Mouse (Mus musculus) liver, embryonic 14.5 days (tissue): ENCODE measurements around the gene Ick. TPM values are rescaled to one million over a fixed set of nuclear protein-coding genes. Genes with fewer than 3 reads are reported as not detected.

Experiments used
- ATAC-seq: fragments of 200-750 bp; cut with Nextera tagmentation; 2 replicates; pipeline ENCODE4 v1.8.0; 2017; ENCODE audit warnings: moderate number of reproducible peaks, mild to moderate bottlenecking, moderate library complexity; ENCODE audit not compliant: insufficient read depth
- DNase-seq, 3 experiments: peaks; one replicate each; pipeline ENCODE4 v3.0.0-alpha.2; 2012 to 2013; ENCODE audit warnings: low read depth in 3 of 3, low spot score in 3 of 3
- H3K27ac ChIP-seq: fragments of 300-500 bp; sonication (generic); 2 replicates; pipeline ENCODE4 v1.5.1; 2014; ENCODE audit warnings: moderate library complexity, mild to moderate bottlenecking, control low read depth, inconsistent platforms
- H3K27me3 ChIP-seq: fragments of 300-500 bp; sonication (generic); 2 replicates; pipeline ENCODE4 v1.6.1; 2014; ENCODE audit warnings: mild to moderate bottlenecking, low read length, moderate library complexity; ENCODE audit not compliant: control insufficient read depth, insufficient read depth
- H3K36me3 ChIP-seq: fragments of 300-500 bp; sonication (generic); replicated peaks from 2 replicates; pipeline ENCODE4 v1.6.1; 2014; ENCODE audit warnings: low read depth; ENCODE audit not compliant: control insufficient read depth, insufficient read depth
- H3K4me1 ChIP-seq, 2 experiments: fragments of 200-500 bp in 1 of 2; fragments of 300-500 bp in 1 of 2; sonication (generic) in 1 of 2; replicated peaks; 2 replicates each; pipeline ENCODE4 v1.6.1; 2012 to 2014; ENCODE audit warnings: antibody characterized with exemption in 1 of 2, inconsistent platforms in 1 of 2, low read length in 1 of 2; ENCODE audit not compliant: control insufficient read depth in 2 of 2, insufficient read depth in 2 of 2
- H3K4me2 ChIP-seq: fragments of 300-500 bp; sonication (generic); 2 replicates; pipeline ENCODE4 v1.6.1; 2014; ENCODE audit warnings: low read depth, mild to moderate bottlenecking, control low read depth, moderate library complexity
- H3K4me3 ChIP-seq, 2 experiments: fragments of 200-500 bp in 1 of 2; fragments of 300-500 bp in 1 of 2; sonication (generic) in 1 of 2; 2 replicates each; pipeline ENCODE4 v1.5.1; 2012 to 2014; ENCODE audit warnings: low read depth in 2 of 2, low read length in 2 of 2, mild to moderate bottlenecking in 2 of 2, control low read depth in 1 of 2, inconsistent platforms in 1 of 2, moderate library complexity in 1 of 2; ENCODE audit not compliant: insufficient read depth in 1 of 2
- H3K9ac ChIP-seq: fragments of 300-500 bp; sonication (generic); replicated peaks from 2 replicates; pipeline ENCODE4 v1.6.1; 2014; ENCODE audit warnings: mild to moderate bottlenecking, control low read depth, moderate library complexity
- H3K9me3 ChIP-seq: fragments of 300-500 bp; sonication (generic); 2 replicates; pipeline ENCODE4 v1.6.1; 2016; ENCODE audit warnings: low read length, mixed read lengths; ENCODE audit not compliant: control insufficient read depth
- CTCF ChIP-seq: IDR thresholded peaks from 2 replicates; pipeline ENCODE4 v1.5.1; 2016; ENCODE audit warnings: antibody characterized with exemption, low read depth, control low read depth
- EP300 ChIP-seq: IDR thresholded peaks from 2 replicates; pipeline ENCODE4 v1.6.1; 2016; ENCODE audit warnings: antibody characterized with exemption, low read depth
- WGBS: fragments of 180-500 bp; shearing (Covaris S2); extraction: QIAGEN DNeasy Blood & Tissue Kit; methylation state at CpG from one replicate; pipeline ENCODE4 v1.1.7; 2014; ENCODE audit not compliant: insufficient replicate concordance; 5-methylcytosine and 5-hydroxymethylcytosine counted together
- polyA plus RNA-seq, 2 experiments: library from polyadenylated mRNA; depleted of rRNA in 1 of 2; stranded (reverse) in 1 of 2; unstranded in 1 of 2; fragments of >200 nt; fragmentation: Nextera tagmentation in 1 of 2; extraction: Ambion mirVana in 1 of 2; gene quantifications; 2 replicates each; pipeline versions ENCODE4 v1.2.1 to v1.2.3; 2012 to 2014

The Ick gene
- polyA plus RNA-seq, 2 experiments: 3.6 to 3.7 TPM

DNA sequence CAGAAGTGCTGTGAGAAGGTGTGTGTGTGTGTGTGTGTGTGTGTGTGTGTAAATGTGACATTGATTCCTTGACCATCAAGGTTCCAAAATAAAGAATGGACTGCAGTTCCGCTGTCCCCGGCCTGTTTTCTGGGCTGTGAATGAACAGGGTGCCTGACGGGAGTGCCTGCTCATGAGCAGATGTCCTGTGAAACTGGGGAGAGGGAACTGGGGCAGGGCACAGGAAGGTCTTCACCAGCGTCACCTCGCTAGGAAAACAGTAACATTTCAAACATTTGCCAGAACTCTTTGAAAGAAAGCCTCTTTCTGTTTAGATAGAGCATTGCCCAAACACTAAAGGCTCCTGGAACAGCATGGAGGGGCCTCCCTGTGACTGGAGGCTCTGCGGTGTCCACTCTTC, 13.0 kb downstream of the Ick start:
- WGBS: 83% methylated on average over 6 of the region's 6 CpGs
- ATAC-seq (no peak), DNase-seq (no peak)
- H3K9ac ChIP-seq: no peak overlapping the region; the same call in 1 of the 2 replicates
- no peak overlapping the region for H3K4me2 ChIP-seq
- TF ChIP-seq CTCF (no peak), EP300 (no peak)
- no peaks in the 10 kb centered on the region for H3K36me3 ChIP-seq
- H3K27ac ChIP-seq: no peak overlapping the region
- H3K4me1 ChIP-seq: peaks cover 6 to 15% of the 10 kb centered on the region in 2 experiments; a peak in 3 of 4 replicates
- H3K27me3 ChIP-seq: no peaks in the 10 kb centered on the region
- H3K4me3 ChIP-seq: no peak overlapping the region
- H3K9me3 ChIP-seq: no peaks in the 10 kb centered on the region

DNA sequence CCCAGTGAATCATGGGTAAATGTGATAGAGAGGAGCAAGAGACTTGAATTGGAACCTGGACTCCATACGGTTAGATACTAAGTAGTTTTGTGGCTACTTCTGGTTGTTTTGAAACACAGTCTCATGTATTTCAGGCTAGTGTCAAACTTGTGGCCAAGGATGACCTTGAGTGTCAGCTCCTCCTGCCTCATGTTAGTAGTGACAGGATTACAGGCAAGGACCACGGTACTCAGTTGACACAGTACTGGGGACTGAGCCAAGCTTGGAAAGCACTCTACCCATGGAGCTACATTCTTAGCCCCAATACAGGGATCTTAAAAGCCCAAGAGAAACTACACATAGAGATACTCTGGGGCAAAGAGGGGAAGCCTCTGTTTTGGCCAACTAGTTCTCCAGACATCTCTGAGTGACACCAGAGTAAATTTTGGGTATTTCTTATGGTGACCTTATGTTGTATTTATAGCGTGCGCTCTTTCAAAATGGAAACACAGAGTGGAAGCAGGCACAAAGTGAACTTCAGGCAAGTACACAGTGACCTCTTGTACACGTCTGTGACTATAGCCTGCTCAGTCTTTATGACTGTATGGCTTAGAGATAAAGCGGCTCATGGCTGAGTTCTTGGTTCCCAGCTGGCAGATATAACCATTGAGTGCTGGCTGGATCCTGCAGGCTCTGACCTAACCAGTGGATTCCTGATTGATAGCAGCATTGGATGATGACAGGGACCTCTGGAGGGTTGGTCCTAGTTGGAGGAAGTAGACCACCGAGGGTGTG, 14.1 kb downstream of the Ick start:
- Histone ChIP-seq H3K4me1 (peaks cover 0 to 5% of the 10 kb centered on the region in 2 experiments; a peak in 2 of 4 replicates), H3K9me3 (no peaks in the 10 kb centered on the region), H3K27ac (no peak overlapping the region), H3K27me3 (no peaks in the 10 kb centered on the region), H3K4me3 (no peak overlapping the region), H3K9ac (no peak overlapping the region), H3K36me3 (no peaks in the 10 kb centered on the region), H3K4me2 (no peak overlapping the region)
- no peak for TF ChIP-seq EP300
- no peak for TF ChIP-seq CTCF
- ATAC-seq (no peak), DNase-seq (no peak)
- 68% methylated on average over 7 of the region's 7 CpGs for WGBS

DNA sequence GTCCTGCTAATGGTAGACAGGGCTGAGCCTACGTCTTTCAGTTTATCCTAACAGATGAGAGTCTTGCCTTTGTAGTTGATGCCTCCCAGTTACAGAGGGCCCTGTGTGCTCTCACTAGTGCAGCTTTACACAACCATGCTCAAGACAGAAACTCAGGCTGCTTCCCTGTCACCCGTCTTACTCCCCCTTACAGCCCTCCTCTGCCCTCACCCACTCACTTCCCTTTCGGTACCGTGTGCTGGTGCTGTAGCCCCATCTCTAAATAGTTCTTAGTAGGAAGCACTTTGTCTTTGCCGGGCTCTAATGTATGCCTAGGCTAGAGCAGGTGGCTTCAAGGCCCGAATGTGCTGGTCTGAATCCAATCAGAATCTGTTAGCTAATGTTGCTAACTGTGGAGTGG, 15.3 kb downstream of the Ick start:
- H3K27ac ChIP-seq: no peak overlapping the region
- WGBS: 58% methylated on average over 6 of the region's 6 CpGs
- DNase-seq (no peak), ATAC-seq (no peak)
- H3K27me3 ChIP-seq: no peaks in the 10 kb centered on the region
- no peaks in the 10 kb centered on the region for H3K9me3 ChIP-seq
- H3K4me3 ChIP-seq: no peak overlapping the region
- TF ChIP-seq EP300: no peak
- no peak for TF ChIP-seq CTCF
- H3K4me2 ChIP-seq: no peak overlapping the region
- H3K9ac ChIP-seq: no peak overlapping the region
- no peaks in the 10 kb centered on the region for H3K36me3 ChIP-seq
- peaks cover 0 to 5% of the 10 kb centered on the region in 2 experiments; a peak in 2 of 4 replicates for H3K4me1 ChIP-seq

DNA sequence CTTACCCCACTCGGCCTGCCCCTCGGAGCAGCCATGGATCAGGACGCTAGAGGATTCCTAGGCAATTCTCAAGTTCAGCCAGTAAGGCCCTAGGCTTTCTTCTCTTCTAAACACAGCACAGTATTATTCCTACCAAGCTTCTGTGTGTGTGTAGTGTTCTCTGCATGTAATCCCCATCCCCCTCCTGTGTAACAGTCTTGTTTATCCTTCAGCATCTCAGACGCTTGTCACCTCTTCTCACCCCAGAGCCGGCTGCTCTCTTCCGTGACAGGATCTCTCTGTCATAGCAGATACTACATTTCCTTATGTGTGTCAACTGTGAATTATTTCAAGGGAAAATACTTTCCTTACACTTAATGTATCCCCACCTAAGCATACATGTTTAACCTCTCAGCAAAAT, 17.0 kb downstream of the Ick start:
- no peak for DNase-seq
- no peak for ATAC-seq
- 76% methylated on average over 6 of the region's 6 CpGs for WGBS
- no peaks in the 10 kb centered on the region for H3K27me3 ChIP-seq
- no peak overlapping the region for H3K27ac ChIP-seq
- no peaks in the 10 kb centered on the region for H3K9me3 ChIP-seq
- H3K4me2 ChIP-seq: no peak overlapping the region
- no peak overlapping the region for H3K9ac ChIP-seq
- TF ChIP-seq EP300 (no peak), CTCF (no peak)
- no peak overlapping the region for H3K4me3 ChIP-seq
- peaks cover 0 to 5% of the 10 kb centered on the region in 2 experiments; a peak in 2 of 4 replicates for H3K4me1 ChIP-seq
- no peaks in the 10 kb centered on the region for H3K36me3 ChIP-seq

DNA sequence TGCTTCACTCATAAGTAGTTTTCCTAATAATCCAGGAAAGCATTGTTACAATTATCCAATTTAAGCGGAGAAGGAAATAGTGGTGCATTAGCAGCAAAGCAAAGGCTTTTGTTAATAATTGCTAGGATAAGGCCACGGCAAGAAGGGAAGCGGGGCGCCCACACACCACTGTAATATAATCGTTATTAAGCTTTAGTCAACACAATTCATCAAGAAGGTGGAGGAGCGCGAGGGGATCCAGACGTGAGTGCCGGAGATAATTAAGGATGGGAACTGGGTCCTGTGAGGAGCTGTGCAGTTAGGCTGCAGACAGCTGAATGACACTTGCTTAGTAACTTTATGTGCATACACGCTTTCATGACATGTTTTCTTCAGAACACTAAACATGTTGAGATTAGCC, 17.7 kb downstream of the Ick start:
- no peak overlapping the region for H3K4me3 ChIP-seq
- no peak overlapping the region for H3K27ac ChIP-seq
- H3K4me2 ChIP-seq: no peak overlapping the region
- no peaks in the 10 kb centered on the region; a peak in 1 of 4 replicates for H3K4me1 ChIP-seq
- ATAC-seq (no peak), DNase-seq (no peak)
- WGBS: 81% methylated on average over 10 of the region's 10 CpGs
- TF ChIP-seq EP300 (no peak), CTCF (no peak)
- H3K9me3 ChIP-seq: no peaks in the 10 kb centered on the region
- no peaks in the 10 kb centered on the region for H3K36me3 ChIP-seq
- H3K27me3 ChIP-seq: no peaks in the 10 kb centered on the region
- H3K9ac ChIP-seq: no peak overlapping the region
